Mouse (Mus musculus) embryonic stem cell, embryonic (primary cell): Measurements from ENCODE around the gene Dctpp1.

Experiments
- CTCF ChIA-PET, 4 experiments: fragments of 300-600 bp in 2 of 4; fragments of 350-600 bp in 2 of 4; sonication (Branson Sonifier 250); formaldehyde crosslinking; loops; one replicate each; lab custom pipeline; 2022; ENCODE audit warnings: inconsistent platforms in 2 of 4; lab: Charles Lee
- POLR2A ChIA-PET, 4 experiments: fragments of 300-600 bp in 2 of 4; fragments of 350-600 bp in 2 of 4; sonication (Branson Sonifier 250); formaldehyde crosslinking; loops; one replicate each; lab custom pipeline; 2022; ENCODE audit warnings: antibody characterized with exemption in 4 of 4, inconsistent platforms in 1 of 4; lab: Charles Lee

The Dctpp1 gene

DNA sequence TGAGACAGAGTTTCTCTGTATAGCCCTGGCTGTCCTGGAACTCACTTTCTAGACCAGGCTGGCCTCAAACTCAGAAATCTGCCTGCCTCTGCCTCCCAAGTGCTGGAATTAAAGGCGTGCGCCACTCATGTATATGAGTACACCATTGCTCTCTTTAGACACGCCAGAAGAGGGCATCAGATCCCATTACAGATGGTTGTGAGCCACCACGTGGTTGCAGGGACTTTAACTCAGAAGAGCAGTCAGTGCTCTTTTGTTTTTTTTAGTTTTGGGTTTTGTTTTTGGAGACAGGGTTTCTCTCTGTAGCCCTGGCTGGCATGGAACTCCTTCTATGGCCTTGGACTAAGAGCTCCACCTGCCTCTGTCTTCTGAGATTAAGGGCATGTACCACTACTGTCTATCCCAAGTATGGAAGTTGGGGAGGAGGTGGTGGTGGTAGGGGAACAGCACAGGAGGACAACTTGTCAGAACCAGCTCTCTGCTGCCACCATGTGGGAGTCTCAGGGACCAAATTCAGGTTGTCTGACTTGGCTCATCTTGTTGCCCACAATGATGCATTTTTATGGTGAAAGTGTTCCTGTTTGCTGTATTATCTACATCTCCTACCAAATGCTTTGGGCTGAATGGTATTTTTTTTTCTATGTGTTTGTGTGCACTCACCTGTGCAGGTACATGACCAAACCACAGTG lies 31.8 kb downstream of the Dctpp1 start:
- CTCF ChIA-PET, result interaction anchor here (0.5 to 3.4 kb wide), 16 partner anchors 8 to 428 kb away, joined by 3 to 31 read pairs (median 4); partner anchors contain the start of gene Dctpp1 (in 1 of the 4)
- POLR2A ChIA-PET, result interaction anchor here (0.6 to 14.7 kb wide), 27 partner anchors 7 to 45 kb away, joined by 3 to 274 read pairs (median 6); partner anchors contain the start of genes Zfp771 (in 3 of the 4), Cd2bp2 (in 1 of the 4), Dctpp1 (in 1 of the 4) and Sephs2 (in 1 of the 4)

DNA sequence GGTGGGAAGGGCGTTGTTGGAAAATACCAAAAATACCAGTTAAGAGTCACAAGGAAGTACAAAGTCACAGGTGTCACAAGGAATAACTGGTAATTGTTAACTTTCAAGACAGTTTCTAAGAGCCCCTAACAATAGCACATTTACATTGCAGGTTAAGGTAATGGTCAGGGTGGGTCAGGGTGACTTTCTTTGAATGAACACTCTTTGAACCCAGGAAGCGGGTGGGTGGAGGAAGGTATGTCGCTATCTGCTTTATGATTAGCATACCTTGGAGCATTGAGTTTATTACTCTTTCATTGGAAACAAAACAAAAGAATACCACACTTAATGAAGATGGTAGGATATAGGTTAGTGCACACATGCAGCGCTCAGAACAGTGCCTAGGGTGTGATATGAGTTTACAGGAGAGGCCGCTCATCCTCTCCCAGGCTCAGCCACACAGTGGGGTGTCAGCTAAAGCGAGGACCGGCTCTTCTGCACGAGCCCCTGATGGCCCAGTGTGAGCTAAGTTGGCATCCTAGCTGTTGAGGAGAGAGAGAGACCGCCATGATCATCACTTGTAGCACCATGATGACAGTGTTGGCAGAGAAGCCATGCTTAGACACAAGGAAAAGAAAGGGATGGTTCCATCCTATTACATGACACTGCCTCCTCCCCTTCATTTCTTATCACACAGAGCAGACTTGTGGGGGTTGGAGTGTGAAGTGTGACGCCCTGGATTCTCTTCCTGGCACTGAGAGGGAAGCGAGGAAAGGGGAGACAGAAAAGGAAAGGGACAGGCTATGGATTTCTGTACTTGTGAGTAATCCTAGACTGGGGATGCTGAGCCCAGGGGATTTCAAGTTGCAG lies 35.1 kb downstream of the Dctpp1 start:
- ChIA-PET CTCF (interaction anchor here in 2 of 4 experiments (0.6 to 3.4 kb wide), 4 partner anchors 10 to 529 kb away, joined by 3 to 17 read pairs (median 4); no protein-coding TSS in a partner anchor), POLR2A (interaction anchor here (0.9 to 14.7 kb wide), 29 partner anchors 4 to 426 kb away, joined by 3 to 274 read pairs (median 5); partner anchors contain the start of genes Zfp771 (in 3 of the 4), Sept1 (in 2 of the 4), Zfp553 (in 2 of the 4) and Cd2bp2 (in 1 of the 4))

GRCm38 (mm10) chr7:127224616-127225015 lies 35.9 kb downstream of the Dctpp1 start:
- ChIA-PET CTCF (interaction anchor here in 2 of 4 experiments (0.6 to 3.4 kb wide), 3 partner anchors 10 to 37 kb away, joined by 3 to 17 read pairs (median 3); no protein-coding TSS in a partner anchor), POLR2A (interaction anchor here (0.6 to 10.6 kb wide), 23 partner anchors 8 to 546 kb away, joined by 3 to 274 read pairs (median 6); partner anchors contain the start of genes Sept1 (in 3 of the 4), Zfp553 (in 3 of the 4), Zfp771 (in 2 of the 4) and Cd2bp2 (in 1 of the 4))

- POLR2A ChIA-PET, result interaction anchor here (0.6 to 10.6 kb wide), 33 partner anchors 9 to 545 kb away, joined by 3 to 274 read pairs (median 4); partner anchors contain the start of genes Sept1 (in 3 of the 4), Zfp553 (in 3 of the 4), Cd2bp2 (in 2 of the 4) and Zfp771 (in 2 of the 4)
- CTCF ChIA-PET, result interaction anchor here in 3 of 4 experiments (0.6 to 3.4 kb wide), 6 partner anchors 9 to 275 kb away, joined by 3 to 17 read pairs (median 5); no protein-coding TSS in a partner anchor
These were observed 36.7 kb downstream of the Dctpp1 start for GRCm38 (mm10) chr7:127223515-127224478.

DNA sequence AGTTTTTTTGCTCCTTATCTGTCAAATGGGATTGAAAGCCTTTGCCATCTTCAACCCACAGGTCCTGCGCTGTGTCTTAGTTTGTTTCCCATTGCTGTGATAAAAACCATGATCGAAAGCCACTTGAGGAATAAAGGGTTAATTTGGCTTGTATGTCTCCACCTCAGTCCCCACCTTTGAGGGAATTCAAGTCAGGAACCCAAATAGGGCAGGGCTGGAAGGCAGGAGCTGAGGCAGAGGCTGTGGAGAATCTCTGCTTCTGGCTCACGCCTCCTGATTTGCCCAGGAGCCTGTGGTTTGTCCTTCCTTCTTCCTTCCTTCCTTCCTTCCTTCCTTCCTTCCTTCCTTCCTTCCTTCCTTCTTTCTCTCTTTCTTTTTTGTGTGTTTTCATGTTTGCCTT lies 37.4 kb downstream of the Dctpp1 start:
- ChIA-PET CTCF (interaction anchor here in 2 of 4 experiments (0.7 to 3.4 kb wide), 4 partner anchors 8 to 276 kb away, joined by 4 to 17 read pairs (median 8); no protein-coding TSS in a partner anchor), POLR2A (interaction anchor here (0.6 to 10.6 kb wide), 26 partner anchors 8 to 499 kb away, joined by 3 to 274 read pairs (median 6); partner anchors contain the start of genes Sept1 (in 3 of the 4), Zfp553 (in 3 of the 4), Cd2bp2 (in 2 of the 4) and Mvp (in 1 of the 4))

- CTCF ChIA-PET, result interaction anchor here in 2 of 4 experiments (1.1 to 4.0 kb wide), 3 partner anchors 8 to 39 kb away, joined by 4 to 31 read pairs (median 4); no protein-coding TSS in a partner anchor
- POLR2A ChIA-PET, result interaction anchor here (0.6 to 10.6 kb wide), 18 partner anchors 9 to 835 kb away, joined by 3 to 274 read pairs (median 4); partner anchors contain the start of genes Sept1 (in 2 of the 4), Zfp553 (in 2 of the 4), Cd2bp2 (in 1 of the 4) and Zfp771 (in 1 of the 4)
These were observed 40.1 kb downstream of the Dctpp1 start for GRCm38 (mm10) chr7:127220440-127220839.

GRCm38 (mm10) chr7:127218670-127219069 lies 41.8 kb downstream of the Dctpp1 start:
- ChIA-PET CTCF (interaction anchor here in 3 of 4 experiments (0.6 to 4.0 kb wide), 10 partner anchors 10 to 42 kb away, joined by 3 to 31 read pairs (median 4); partner anchors contain the start of genes Zfp771 (in 2 of the 3) and Dctpp1 (in 1 of the 3)), POLR2A (interaction anchor here (0.6 to 10.6 kb wide), 29 partner anchors 8 to 1052 kb away, joined by 3 to 274 read pairs (median 4); partner anchors contain the start of genes Sept1 (in 3 of the 4), Zfp553 (in 3 of the 4), Cd2bp2 (in 1 of the 4) and Tbc1d10b (in 1 of the 4))

DNA sequence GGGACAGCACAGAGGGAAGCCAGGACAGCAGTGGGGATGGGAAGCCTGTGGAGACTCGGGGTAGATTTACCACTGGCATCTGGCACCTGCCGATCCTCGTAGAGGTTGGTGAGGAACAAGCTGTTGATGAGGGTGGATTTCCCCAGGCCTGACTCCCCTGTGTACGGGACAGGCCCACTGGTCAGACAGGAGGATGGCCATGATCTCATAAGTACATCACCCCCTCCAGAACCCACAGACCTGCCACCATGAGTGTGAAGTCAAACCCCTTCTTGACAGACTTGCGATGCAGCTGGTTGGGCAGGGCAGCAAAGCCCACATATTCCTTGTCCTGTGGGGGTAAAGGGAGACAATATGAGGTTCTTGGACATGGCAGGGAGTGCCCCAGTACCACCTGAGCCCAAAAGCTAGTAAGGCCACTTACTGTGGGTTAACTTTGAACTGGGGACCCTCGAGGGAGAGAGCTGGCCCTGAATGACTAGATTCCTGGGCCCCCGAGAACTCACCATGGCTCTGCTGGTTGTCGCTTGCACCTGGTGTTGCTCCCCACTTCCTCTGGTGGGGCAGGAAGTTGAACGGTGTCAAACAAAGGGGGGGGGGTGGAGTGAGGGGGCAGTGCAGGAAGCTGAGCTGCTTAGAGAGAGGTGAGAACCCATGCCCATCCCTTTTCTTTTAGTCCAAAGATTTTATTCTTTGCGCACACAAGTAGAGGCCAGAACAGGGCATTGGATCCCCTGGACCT lies 42.4 kb downstream of the Dctpp1 start:
- POLR2A ChIA-PET, result interaction anchor here (0.5 to 10.6 kb wide), 54 partner anchors 8 to 1052 kb away, joined by 3 to 274 read pairs (median 4); partner anchors contain the start of genes Sept1 (in 4 of the 4), Zfp553 (in 4 of the 4), Pagr1a (in 2 of the 4) and Pagr1b (in 2 of the 4)
- CTCF ChIA-PET, result interaction anchor here (0.5 to 4.0 kb wide), 12 partner anchors 11 to 146 kb away, joined by 3 to 31 read pairs (median 4); partner anchors contain the start of genes Zfp771 (in 2 of the 4) and Dctpp1 (in 1 of the 4)

DNA sequence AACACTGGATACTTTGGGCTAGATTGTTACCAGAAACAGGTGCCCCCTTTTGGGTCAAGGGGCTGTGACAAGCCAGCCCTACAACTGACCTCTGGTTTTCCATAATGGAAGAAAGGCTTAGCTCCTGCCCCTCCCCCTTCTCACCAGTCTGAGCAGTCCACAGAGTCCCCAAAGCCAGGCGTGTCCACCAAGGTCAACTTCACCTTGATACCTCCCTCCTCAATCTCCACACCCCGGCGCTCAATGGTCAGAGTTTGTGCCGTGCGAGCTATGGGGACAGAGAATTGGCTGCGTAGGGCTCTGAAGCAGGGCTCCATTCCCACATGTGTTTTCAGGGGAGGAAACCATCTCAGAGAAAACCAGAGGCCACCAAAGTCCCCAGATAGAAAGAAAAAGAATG lies 43.0 kb downstream of the Dctpp1 start:
- ChIA-PET POLR2A (interaction anchor here (0.5 to 10.6 kb wide), 45 partner anchors 7 to 436 kb away, joined by 3 to 274 read pairs (median 5); partner anchors contain the start of genes Sept1 (in 4 of the 4), Zfp553 (in 4 of the 4), Pagr1a (in 2 of the 4) and Pagr1b (in 2 of the 4)), CTCF (interaction anchor here in 3 of 4 experiments (0.5 to 4.0 kb wide), 7 partner anchors 10 to 146 kb away, joined by 3 to 31 read pairs (median 4); no protein-coding TSS in a partner anchor)

- POLR2A ChIA-PET, result interaction anchor here (0.9 to 10.6 kb wide), 18 partner anchors 9 to 295 kb away, joined by 3 to 274 read pairs (median 12); partner anchors contain the start of genes Sept1 (in 3 of the 4), Zfp553 (in 3 of the 4), Tbc1d10b (in 2 of the 4) and Cd2bp2 (in 1 of the 4)
- CTCF ChIA-PET, result interaction anchor here in 1 of 4 experiments (1.0 to 4.0 kb wide), 2 partner anchors 13 to 34 kb away, joined by 4 to 31 read pairs; no protein-coding TSS in a partner anchor
These were observed 44.2 kb downstream of the Dctpp1 start for GRCm38 (mm10) chr7:127216307-127216706.

- POLR2A ChIA-PET, result interaction anchor here (0.6 to 7.3 kb wide), 27 partner anchors 8 to 430 kb away, joined by 3 to 208 read pairs (median 4); partner anchors contain the start of genes Sept1 (in 3 of the 4), Zfp553 (in 3 of the 4), Cd2bp2 (in 2 of the 4) and Zfp771 (in 1 of the 4)
These were observed 45.3 kb downstream of the Dctpp1 start for GRCm38 (mm10) chr7:127214981-127215871.

DNA sequence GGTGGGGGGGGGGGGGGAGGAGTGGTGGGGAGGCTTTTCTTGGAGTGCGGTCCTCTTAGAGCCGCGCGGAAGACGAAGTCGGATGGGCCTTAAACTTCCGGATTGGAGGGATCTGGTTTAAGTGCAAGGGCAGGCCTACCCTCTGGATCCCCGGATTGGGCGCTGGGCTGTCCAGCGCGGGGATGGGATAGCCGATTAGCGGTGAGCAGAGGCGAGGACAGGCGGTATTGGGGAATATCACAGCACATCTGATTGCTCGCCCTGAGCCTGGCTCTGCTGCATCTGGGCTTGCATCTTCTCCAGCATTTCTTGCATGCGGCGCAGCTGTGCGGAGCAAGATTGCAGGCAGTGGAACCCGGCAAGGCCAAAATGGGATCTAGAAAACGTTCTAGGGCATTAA lies 46.0 kb downstream of the Dctpp1 start:
- CTCF ChIA-PET, result interaction anchor here in 2 of 4 experiments (0.6 to 2.7 kb wide), 11 partner anchors 9 to 250 kb away, joined by 3 to 17 read pairs (median 4); partner anchors contain the start of genes Sept1 (in 1 of the 2) and Zfp553 (in 1 of the 2)
- POLR2A ChIA-PET, result interaction anchor here (0.6 to 7.3 kb wide), 28 partner anchors 9 to 462 kb away, joined by 3 to 208 read pairs (median 6); partner anchors contain the start of genes Sept1 (in 3 of the 4), Zfp553 (in 3 of the 4), Cd2bp2 (in 2 of the 4) and Sephs2 (in 1 of the 4)

More at GRCm38 (mm10) chr7:127214981-127215871, 45.3 kb downstream of the Dctpp1 start:
- CTCF ChIA-PET, result interaction anchor here (0.6 to 2.7 kb wide), 19 partner anchors 8 to 713 kb away, joined by 3 to 17 read pairs (median 4); partner anchors contain the start of genes Sept1 (in 2 of the 4), Zfp553 (in 2 of the 4) and Zfp771 (in 1 of the 4)

DNA sequence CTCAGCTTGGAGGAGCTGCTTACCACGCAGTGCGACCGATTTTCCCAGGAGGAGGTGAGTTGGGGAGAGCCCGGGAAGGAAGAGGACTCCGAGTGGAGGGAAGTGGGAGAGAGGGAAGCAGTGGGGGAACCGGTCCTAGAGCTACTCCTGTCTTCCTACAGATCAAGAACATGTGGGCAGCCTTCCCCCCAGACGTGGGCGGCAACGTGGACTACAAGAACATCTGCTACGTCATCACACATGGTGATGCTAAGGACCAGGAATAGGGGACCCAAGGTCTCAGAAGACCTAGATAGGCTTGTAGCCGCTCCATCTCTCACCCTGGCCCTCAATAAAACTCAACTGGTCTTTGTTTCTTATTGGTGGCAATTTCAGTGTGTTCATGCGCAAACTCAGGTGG lies 46.6 kb downstream of the Dctpp1 start:
- CTCF ChIA-PET, result interaction anchor here in 3 of 4 experiments (0.6 to 2.7 kb wide), 11 partner anchors 9 to 250 kb away, joined by 3 to 17 read pairs (median 4); partner anchors contain the start of genes Sept1 (in 1 of the 3), Zfp553 (in 1 of the 3) and Zfp771 (in 1 of the 3)
- POLR2A ChIA-PET, result interaction anchor here (0.6 to 7.3 kb wide), 28 partner anchors 10 to 711 kb away, joined by 3 to 208 read pairs (median 6); partner anchors contain the start of genes Sept1 (in 3 of the 4), Zfp553 (in 3 of the 4), Zfp771 (in 2 of the 4) and Cd2bp2 (in 1 of the 4)
